Mouse (Mus musculus): ENCODE data around the gene Wwtr1.

Wwtr1 gene

DNA sequence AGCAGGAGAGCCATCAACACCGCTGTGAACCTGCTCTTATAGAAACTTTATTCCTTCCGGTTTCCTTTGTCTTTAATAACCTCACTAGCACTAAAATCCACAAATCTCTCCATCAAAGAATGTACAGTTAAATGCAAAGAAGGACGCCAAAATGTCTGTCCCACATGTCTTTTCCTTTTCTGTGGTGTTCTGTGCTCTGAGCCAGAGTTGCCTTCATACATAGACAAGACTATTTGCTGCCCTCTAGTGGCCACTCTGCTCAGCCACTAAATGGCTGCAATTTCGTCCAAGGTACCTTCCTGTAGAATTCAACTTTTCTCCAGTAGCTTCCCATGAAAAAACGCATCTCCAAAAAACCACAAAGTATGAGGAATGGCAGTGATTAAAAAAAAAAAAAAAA lies 127.3 kb downstream of the Wwtr1 start:
- DNase-seq (ENCODE audit: extremely low spot score, low spot score) = peak; percentile 56

DNA sequence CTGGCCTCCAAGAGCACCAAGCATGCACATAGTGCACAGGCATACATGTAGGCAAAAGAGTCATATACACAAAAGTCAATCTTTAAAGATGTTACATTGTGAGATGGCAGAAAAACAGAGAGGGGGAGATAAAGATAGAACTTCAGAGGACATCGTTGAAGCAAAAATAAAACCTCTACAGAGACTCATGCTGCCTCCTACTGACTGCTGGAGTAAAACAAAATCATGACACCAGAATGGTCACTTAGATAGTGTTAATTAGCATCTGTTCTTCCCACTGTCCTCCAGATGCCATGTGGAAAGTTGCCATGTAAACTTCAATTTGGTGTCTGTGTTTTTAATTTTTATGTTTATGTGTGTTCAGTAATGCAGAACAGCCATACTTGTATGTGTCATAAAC lies 127.8 kb downstream of the Wwtr1 start:
- DNase-seq (ENCODE audit: extremely low spot score, low spot score) = no peak

DNA sequence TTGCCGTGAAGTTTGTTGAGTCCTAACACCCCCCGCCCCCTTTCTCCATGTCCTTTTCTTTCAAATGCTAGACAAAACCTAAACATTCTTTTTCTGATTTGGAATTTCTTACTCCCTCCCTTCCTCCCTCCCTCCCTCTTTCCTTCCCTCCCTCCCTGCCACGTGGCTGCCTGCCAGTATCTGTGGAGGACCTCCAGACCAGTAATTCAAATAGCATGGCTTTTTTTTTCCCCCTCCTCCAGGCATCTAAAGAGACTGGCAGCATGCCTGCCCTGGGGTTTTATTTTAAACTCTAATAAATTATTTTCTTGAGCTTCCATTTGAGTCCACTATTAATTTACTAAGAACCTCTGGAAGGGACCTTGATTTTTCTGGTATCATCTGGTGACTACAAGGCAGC lies 130.0 kb downstream of the Wwtr1 start:
- DNase-seq (ENCODE audit: extremely low spot score, low spot score) = no peak

- no peak for DNase-seq (ENCODE audit: extremely low spot score, low spot score)
Measured at GRCm38 (mm10) chr3:57440956-57441355, 134.8 kb downstream of the Wwtr1 start.

DNA sequence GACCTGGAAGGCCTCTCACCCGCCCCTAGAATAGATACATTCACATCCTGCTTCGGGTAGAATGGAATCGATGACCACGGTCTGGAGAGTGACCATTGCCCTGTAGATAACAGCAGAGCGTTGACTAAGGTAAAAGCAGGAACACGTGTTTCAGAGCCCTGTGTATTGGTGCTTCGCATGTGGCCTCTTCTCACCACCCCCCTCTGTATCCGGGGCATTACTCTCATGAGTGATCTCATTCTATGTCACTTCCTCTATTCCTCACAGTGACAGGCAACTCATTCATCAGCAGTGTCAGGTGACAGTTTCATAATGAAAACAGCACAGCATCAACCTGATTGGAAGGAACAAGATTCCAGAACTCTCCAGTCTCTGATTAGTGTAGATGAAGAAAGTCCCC lies 140.3 kb downstream of the Wwtr1 start:
- no peak for DNase-seq (ENCODE audit: extremely low spot score, low spot score)

GRCm38 (mm10) chr3:57431706-57432105 lies 144.0 kb downstream of the Wwtr1 start:
- DNase-seq (ENCODE audit: extremely low spot score, low spot score) = no peak

GRCm38 (mm10) chr3:57429486-57429885 lies 146.2 kb downstream of the Wwtr1 start:
- DNase-seq (ENCODE audit: extremely low spot score, low spot score) = no peak

DNA sequence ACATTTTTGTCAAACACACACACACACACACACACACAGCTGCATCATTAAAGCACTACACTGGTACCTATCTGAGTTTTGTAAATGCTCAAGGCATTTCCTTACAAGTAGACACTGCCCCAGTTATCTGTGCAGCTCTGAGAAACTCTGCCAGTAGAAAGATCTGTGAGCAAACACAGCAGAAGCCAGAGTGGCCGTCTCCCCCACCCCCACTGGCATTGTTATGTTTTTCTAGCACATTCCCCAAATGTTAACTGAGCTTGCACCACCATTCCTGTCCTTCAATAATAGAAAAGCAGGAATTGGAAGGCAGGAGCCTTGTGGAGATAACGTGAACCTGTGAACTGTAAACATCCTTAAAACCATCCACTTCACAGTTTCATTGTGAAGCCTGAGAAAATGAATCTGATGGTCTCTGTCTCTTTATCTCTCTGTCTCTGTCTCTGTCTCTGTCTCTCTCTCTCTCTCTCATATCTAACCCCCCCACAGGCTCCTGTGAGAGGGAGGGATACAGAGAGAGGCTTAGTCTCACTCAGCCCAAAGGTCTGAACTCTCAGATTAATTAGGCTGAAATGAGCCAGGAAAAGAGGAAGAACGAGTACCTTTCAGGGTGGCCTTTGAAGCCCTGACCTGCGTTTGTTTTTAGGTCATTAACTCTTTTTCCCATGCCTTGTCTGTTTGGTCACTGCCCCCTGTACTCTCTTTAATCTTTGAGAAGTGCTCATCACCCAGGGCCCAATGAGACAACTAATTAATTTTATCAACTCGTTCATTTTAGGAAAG lies 146.8 kb downstream of the Wwtr1 start:
- DNase-seq (ENCODE audit: extremely low spot score, low spot score) = no peak

DNA sequence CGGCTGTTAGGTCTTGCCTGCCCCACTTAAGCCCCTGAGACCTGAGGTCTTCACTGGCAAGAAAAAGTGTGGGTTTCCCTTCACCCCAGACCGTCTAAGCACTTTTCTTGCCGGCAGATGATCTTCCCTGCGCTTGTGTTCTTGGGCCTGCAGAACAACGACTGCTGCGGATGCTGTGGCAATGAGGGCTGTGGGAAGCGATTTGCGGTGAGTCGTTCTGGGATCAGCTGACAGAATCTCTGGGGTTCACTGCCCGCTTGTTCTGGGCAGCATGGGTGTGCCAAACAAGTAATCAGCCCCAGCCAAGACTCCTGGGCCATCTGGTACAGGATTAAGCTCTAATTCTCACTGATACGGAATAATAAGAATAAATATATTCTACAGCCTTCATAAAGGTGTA lies 149.4 kb downstream of the Wwtr1 start:
- DNase-seq (ENCODE audit: extremely low spot score, low spot score) = no peak

GRCm38 (mm10) chr3:57425089-57425730 lies 150.5 kb downstream of the Wwtr1 start, which contains the start of gene Tm4sf4:
Gene Tm4sf4 (plus strand): TSS chr3:57425314.
- no peak for DNase-seq (ENCODE audit: extremely low spot score, low spot score)

GRCm38 (mm10) chr3:57420660-57421059 lies 155.1 kb downstream of the Wwtr1 start:
- DNase-seq (ENCODE audit: extremely low spot score, low spot score) = no peak

- no peak for DNase-seq (ENCODE audit: extremely low spot score, low spot score)
Measured at GRCm38 (mm10) chr3:57420233-57420632, 155.5 kb downstream of the Wwtr1 start.

DNA sequence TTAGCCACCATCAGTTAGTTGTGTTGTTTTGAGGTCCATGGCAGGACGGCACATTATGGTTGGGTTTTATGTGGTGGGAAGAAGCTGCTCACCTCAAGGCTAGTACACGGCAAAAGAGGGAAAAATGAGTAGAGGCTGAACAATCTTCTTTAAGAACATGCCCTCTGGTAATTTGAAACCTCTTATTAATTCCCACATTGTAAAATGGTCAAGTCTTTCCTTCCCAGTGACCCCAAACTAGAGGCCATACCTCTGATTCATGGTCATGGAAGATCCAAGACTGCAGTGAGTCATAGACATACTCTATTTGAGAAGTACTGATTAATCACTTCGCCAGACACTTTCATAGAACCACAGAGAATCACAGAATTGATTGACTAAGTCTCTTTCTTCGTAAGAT lies 164.2 kb downstream of the Wwtr1 start:
- no peak for DNase-seq (ENCODE audit: extremely low spot score, low spot score)

Measured in neural tube, embryonic 10.5 days (tissue).